Mouse (Mus musculus): ENCODE results near the gene Alad. TPM values are rescaled to one million over a fixed set of nuclear protein-coding genes. Genes with fewer than 3 reads are reported as not detected.

The Alad gene
- polyA plus RNA-seq, 1 experiment from 2014 or later = 156 TPM

DNA sequence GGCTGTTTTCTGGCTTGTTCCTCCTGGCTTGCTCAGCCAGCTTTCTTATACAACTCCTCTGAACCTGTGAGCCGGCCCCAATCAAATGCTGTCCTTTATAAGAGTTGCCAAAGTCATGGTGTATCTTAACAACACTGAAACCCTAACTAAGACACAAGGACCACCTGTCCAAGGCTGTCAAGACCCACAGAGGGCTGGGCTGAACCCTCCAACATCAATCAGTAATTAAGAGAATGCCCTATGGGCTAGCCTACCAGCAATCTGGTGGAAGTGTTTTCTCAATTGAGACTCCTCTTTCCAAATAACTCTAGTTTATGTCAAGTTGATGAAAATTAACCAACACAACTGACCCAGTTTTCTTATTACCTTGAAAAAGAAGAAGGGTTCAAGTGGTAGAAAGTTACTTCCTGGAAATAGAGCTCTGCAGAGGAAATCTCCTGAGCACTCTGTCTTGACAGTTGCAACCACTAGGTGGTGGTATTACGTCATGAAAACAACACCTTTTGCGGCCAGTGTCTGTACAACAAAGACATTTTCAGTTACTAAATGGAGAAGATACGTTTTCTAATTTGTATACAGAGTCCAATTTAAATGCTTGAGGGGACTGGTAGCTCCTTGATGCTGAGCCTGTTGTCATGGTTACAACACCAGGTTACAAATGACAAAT, 41.4 kb upstream of the Alad start:
- Histone ChIP-seq H3K4me2 (replicated peaks; ENCODE audit: low read depth) (no peak overlapping the region), H3K27ac (ENCODE audit: low read depth, low read length) (peak overlapping the region; percentile 23; the same call in 1 of the 2 replicates), H3K9me3 (ENCODE audit: control insufficient read depth) (no peaks in the 10 kb centered on the region), H3K9ac (ENCODE audit: low read depth, low read length) (no peak overlapping the region), H3K4me1 (replicated peaks; ENCODE audit: control insufficient read depth, insufficient read depth, low read length) (0 out of 2 replicates have a peak, but pooled peaks cover under 1% of the 10 kb centered on the region), H3K36me3 (ENCODE audit: control insufficient read depth, insufficient read depth) (no peaks in the 10 kb centered on the region), H3K4me3 (ENCODE audit: low read depth, low read length) (no peak overlapping the region), H3K27me3 (replicated peaks; ENCODE audit: control insufficient read depth, insufficient read depth, low read length) (no peaks in the 10 kb centered on the region)
- ATAC-seq = no peak
- TF ChIP-seq CTCF (IDR thresholded peaks at IDR 0.05; ENCODE audit: low read depth) = peak; percentile 85
- 23% methylated on average over 4 of the region's 4 CpGs for WGBS

DNA sequence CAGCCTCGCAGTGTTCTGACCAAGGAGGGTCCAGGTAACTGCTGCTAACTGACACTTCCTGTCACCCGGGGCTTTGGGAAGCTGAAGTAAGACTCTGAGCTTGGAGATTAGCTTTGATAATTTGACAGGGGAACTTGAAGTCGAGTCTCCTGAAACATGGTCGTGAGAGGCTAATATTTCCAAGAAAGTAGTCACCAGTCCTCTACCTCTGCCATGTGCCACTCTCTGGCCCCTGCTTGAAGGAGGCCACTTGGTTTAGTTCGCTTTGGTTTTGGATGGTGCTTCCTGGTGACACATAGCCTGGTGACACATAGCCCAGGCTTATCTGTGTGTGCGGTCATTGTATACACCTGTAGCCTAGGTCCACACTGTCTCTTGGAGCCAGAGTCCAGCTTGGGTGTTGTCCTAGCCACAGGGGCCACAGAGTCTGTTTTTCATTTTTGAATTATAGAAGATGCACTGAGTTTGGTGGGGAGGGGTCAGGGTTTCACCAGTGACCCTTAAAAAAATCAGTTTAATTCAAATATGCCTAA, 40.1 kb upstream of the Alad start, which contains the start of gene Rgs3:
Rgs3 (plus strand) TSS at position 51 of the 533 bp plus-strand sequence.
- Histone ChIP-seq H3K36me3 (ENCODE audit: control insufficient read depth, insufficient read depth) (no peaks in the 10 kb centered on the region), H3K9me3 (ENCODE audit: control insufficient read depth) (no peaks in the 10 kb centered on the region), H3K27me3 (replicated peaks; ENCODE audit: control insufficient read depth, insufficient read depth, low read length) (no peaks in the 10 kb centered on the region), H3K9ac (ENCODE audit: low read depth, low read length) (no peak within 1 kb of the TSS), H3K27ac (ENCODE audit: low read depth, low read length) (no peak within 1 kb of the TSS), H3K4me1 (replicated peaks; ENCODE audit: control insufficient read depth, insufficient read depth, low read length) (no peaks in the 10 kb centered on the region), H3K4me2 (replicated peaks; ENCODE audit: low read depth) (no peak within 1 kb of the TSS), H3K4me3 (ENCODE audit: low read depth, low read length) (no peak within 1 kb of the TSS)
- peak; percentile 86 for ATAC-seq
- 53% methylated on average over 6 of the region's 6 CpGs for WGBS
- TF ChIP-seq CTCF (IDR thresholded peaks at IDR 0.05; ENCODE audit: low read depth) = no peak

DNA sequence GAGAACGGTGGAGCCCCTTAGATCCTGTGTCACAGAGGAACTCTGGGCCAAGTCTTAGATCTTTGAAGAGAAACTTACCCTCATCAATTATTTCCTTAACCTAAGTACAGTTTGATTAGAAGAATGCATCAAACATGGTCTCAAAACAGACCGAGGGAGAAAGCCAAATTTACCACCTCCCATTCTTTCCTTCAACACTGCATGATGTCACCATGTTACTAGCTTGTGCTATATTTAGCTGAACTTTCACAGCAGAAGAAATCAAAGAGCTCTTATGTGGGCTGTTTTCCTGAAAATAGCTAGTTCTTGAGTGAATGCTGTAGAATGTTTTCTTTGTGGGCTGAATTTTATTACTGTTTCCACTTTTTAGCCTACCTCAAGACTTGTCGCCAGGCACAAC, 37.7 kb upstream of the Alad start:
- ATAC-seq = no peak
- no peak overlapping the region for H3K4me3 ChIP-seq (ENCODE audit: low read depth, low read length)
- no peak for TF ChIP-seq CTCF (IDR thresholded peaks at IDR 0.05; ENCODE audit: low read depth)

DNA sequence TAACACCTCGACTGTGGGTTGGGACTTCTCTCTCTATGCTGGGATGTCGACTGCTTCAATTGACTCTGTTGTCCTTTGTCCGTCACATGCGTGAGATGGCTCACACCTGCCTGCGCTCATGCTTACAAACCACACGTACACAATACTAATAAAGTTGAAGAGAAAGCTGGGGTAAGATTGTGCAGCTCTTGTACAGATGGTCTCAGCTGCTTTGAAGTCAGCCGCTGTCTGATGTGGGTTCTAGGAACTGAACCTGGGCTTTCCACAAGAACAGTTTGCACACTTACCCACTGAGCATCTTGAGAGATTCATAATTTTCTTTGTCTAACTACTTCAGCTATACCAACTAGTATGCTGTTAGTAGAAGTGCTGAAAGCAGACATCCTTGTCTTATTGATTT, 32.2 kb upstream of the Alad start:
- no peak overlapping the region for H3K9ac ChIP-seq (ENCODE audit: low read depth, low read length)
- no peaks in the 10 kb centered on the region for H3K4me1 ChIP-seq (replicated peaks; ENCODE audit: control insufficient read depth, insufficient read depth, low read length)
- no peak overlapping the region for H3K4me2 ChIP-seq (replicated peaks; ENCODE audit: low read depth)
- WGBS = 79% methylated on average over 7 of the region's 7 CpGs
- H3K9me3 ChIP-seq (ENCODE audit: control insufficient read depth) = no peaks in the 10 kb centered on the region
- no peak for TF ChIP-seq CTCF (IDR thresholded peaks at IDR 0.05; ENCODE audit: low read depth)
- ATAC-seq = no peak
- H3K36me3 ChIP-seq (ENCODE audit: control insufficient read depth, insufficient read depth) = no peaks in the 10 kb centered on the region
- no peaks in the 10 kb centered on the region for H3K27me3 ChIP-seq (replicated peaks; ENCODE audit: control insufficient read depth, insufficient read depth, low read length)
- no peak overlapping the region for H3K4me3 ChIP-seq (ENCODE audit: low read depth, low read length)
- H3K27ac ChIP-seq (ENCODE audit: low read depth, low read length) = no peak overlapping the region

More for the DNA sequence above, 37.7 kb upstream of the Alad start:
- Histone ChIP-seq H3K27me3 (replicated peaks; ENCODE audit: control insufficient read depth, insufficient read depth, low read length) (no peaks in the 10 kb centered on the region), H3K4me2 (replicated peaks; ENCODE audit: low read depth) (no peak overlapping the region), H3K9me3 (ENCODE audit: control insufficient read depth) (no peaks in the 10 kb centered on the region), H3K36me3 (ENCODE audit: control insufficient read depth, insufficient read depth) (no peaks in the 10 kb centered on the region), H3K4me1 (replicated peaks; ENCODE audit: control insufficient read depth, insufficient read depth, low read length) (no peaks in the 10 kb centered on the region), H3K27ac (ENCODE audit: low read depth, low read length) (no peak overlapping the region), H3K9ac (ENCODE audit: low read depth, low read length) (no peak overlapping the region)
- 61% methylated on average over 3 of the region's 3 CpGs for whole genome bisulfite sequencing

DNA sequence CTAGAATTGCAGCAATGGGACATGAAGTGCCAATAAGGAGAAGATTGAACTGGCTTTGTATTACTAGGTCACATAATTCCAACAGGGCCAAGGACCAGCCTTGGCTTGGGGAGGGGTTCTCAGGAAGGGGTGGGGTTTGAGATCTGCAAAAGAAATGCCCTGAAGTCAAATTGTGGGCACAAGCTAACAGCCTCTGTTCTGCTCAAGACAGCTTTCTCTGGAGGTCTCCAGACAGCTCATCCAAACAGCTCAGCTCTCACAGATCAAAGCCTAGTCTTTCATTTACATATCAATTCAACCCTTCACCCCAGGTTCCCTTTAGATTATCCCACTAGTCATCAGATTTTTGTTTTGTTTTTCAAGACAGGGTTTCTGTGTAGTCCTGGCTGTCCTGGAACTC, 25.1 kb upstream of the Alad start:
- no peak overlapping the region for H3K4me3 ChIP-seq (ENCODE audit: low read depth, low read length)
- no peak overlapping the region for H3K4me2 ChIP-seq (replicated peaks; ENCODE audit: low read depth)
- H3K9me3 ChIP-seq (ENCODE audit: control insufficient read depth) = no peaks in the 10 kb centered on the region
- H3K36me3 ChIP-seq (ENCODE audit: control insufficient read depth, insufficient read depth) = no peaks in the 10 kb centered on the region
- no peaks in the 10 kb centered on the region for H3K4me1 ChIP-seq (replicated peaks; ENCODE audit: control insufficient read depth, insufficient read depth, low read length)
- TF ChIP-seq CTCF (IDR thresholded peaks at IDR 0.05; ENCODE audit: low read depth) = no peak
- H3K27me3 ChIP-seq (replicated peaks; ENCODE audit: control insufficient read depth, insufficient read depth, low read length) = no peaks in the 10 kb centered on the region
- no peak overlapping the region for H3K9ac ChIP-seq (ENCODE audit: low read depth, low read length)
- ATAC-seq = no peak
- no peak overlapping the region for H3K27ac ChIP-seq (ENCODE audit: low read depth, low read length)

DNA sequence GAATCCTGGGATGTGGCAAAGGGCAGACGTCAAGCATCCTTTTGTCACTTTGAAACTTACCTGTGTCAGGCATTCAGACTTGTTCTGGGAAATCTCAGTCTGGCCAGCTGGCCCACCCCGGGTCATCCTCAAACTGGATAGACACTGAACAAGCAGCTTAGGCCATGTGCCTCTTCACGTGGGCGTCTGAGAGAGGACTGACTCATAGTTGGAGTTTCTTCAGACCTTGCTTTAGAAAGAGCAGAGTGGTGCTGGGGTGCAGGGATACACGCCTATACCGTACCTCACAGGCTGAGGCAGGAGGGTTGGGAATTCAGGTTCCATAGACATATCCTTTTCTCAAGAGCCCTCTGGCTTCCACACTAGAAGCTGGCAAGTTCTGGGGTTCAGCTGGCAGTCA, 24.1 kb upstream of the Alad start:
- H3K27ac ChIP-seq (ENCODE audit: low read depth, low read length) = no peak overlapping the region
- no peak overlapping the region for H3K9ac ChIP-seq (ENCODE audit: low read depth, low read length)
- no peak overlapping the region for H3K4me3 ChIP-seq (ENCODE audit: low read depth, low read length)
- H3K4me2 ChIP-seq (replicated peaks; ENCODE audit: low read depth) = no peak overlapping the region
- no peaks in the 10 kb centered on the region for H3K4me1 ChIP-seq (replicated peaks; ENCODE audit: control insufficient read depth, insufficient read depth, low read length)
- 83% methylated on average over 6 of the region's 6 CpGs for WGBS
- no peaks in the 10 kb centered on the region for H3K36me3 ChIP-seq (ENCODE audit: control insufficient read depth, insufficient read depth)
- ATAC-seq = no peak
- H3K9me3 ChIP-seq (ENCODE audit: control insufficient read depth) = no peaks in the 10 kb centered on the region
- no peak for TF ChIP-seq CTCF (IDR thresholded peaks at IDR 0.05; ENCODE audit: low read depth)
- no peaks in the 10 kb centered on the region for H3K27me3 ChIP-seq (replicated peaks; ENCODE audit: control insufficient read depth, insufficient read depth, low read length)
